Mouse (Mus musculus): Measurements from ENCODE around the gene Gm10974.

Gm10974 gene

DNA sequence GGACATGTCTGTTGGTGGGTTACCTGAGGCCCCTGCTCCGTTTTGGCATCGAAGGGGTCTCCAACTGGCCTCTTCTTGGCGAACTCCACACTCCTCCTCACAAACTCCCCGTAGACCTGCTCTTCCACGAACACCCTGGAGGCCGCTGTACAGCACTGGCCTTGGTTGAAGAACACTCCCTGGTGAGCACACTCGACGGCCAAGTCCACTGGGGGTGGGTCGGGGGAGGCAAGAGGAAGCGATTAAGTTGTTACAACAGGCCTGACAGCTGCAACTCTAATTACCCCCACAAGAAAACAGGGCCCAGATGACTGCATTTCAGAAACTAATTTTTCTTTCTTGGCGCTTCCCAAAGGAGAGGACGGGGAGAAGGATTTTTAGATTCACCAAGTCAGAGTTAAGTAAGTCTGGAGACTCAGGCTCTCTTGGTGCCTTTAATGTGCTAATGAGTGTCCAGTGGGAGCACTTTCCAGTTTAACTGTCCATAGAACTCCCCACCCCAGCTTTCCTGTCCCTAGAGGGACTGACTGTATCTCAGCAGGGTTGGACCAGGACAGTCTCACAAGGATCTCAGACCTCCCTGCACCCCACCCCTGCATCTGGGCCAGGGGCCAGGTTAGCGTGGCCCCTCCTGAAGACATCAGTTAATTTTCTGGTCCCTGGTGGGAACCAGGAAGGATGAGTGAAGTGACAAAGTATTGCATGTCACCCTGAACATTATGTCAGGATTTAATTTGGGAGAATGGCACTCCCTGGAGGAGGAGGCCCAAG, 40.4 kb downstream of the Gm10974 start:
- DNase-seq (ENCODE audit: low spot score in 2 of 2): no peak

- no peak for DNase-seq (ENCODE audit: low spot score in 2 of 2)
Observed at GRCm38 (mm10) chr7:66406971-66407370, 41.3 kb downstream of the Gm10974 start.

- no peak for DNase-seq (ENCODE audit: low spot score in 2 of 2)
Observed at GRCm38 (mm10) chr7:66409433-66409832, 43.7 kb downstream of the Gm10974 start.

DNA sequence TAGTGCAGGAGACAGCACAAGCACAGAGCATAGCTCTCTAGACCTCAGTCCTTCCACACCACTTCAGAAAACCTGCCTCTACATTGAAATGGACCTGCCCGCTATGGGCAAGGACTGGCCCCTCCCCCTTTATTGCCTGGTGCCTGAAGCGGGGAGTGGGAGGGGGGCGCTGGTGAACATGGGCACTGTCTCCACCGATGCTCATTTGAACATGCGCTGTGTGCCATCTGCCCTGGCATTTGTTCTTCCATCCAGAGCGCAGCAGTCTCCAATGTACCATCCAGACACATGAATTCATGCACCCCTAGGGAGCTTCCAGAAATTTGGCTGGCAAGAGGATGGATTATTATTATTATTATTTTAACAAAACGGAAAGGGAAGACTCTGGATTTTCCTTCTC, 47.4 kb downstream of the Gm10974 start:
- DNase-seq (ENCODE audit: low spot score in 2 of 2): no peak

DNA sequence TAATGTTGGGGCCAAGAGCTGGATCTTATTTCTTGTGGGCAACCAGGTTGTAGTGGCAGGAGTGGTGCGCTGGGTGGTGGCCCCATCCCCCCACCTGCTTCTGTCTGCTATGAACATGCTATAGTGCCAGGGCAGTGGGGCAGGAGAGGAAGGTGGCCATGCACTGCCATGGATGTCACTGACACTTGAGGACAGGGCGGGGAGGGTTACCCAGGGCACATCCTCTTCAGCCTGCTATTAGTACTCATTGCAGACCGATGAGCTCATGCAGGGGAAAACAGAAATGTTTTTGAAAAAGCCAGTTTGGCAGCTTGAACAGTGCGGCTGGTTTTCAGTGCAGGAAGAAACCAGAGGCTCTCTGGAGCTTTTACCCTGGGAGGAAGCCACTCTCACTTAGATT, 51.1 kb downstream of the Gm10974 start:
- no peak for DNase-seq (ENCODE audit: low spot score in 2 of 2)

DNA sequence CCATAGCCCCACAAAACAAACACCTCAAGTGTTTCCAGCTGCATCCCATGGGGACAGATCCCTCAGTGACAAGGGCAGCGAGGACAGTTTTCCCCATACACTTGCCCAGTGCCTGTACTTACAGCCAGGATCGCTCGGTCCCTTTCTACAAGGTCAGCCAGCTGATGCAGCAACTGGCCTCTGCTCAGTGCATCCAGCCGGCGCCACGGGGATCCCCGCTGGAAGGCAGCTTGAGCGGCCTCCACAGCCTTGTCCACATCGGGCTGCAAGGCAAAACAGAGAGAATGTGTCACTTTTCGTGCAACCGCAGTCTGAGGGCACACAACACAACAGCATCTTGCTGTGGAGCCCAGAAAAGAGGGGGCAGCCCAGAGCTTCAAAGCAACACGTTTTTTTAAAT, 53.3 kb downstream of the Gm10974 start:
- DNase-seq (ENCODE audit: low spot score in 2 of 2): no peak

GRCm38 (mm10) chr7:66421903-66422302, 56.2 kb downstream of the Gm10974 start:
- DNase-seq (ENCODE audit: low spot score in 2 of 2): no peak

GRCm38 (mm10) chr7:66427053-66427436, 61.3 kb downstream of the Gm10974 start:
- no peak for DNase-seq (ENCODE audit: low spot score in 2 of 2)

DNA sequence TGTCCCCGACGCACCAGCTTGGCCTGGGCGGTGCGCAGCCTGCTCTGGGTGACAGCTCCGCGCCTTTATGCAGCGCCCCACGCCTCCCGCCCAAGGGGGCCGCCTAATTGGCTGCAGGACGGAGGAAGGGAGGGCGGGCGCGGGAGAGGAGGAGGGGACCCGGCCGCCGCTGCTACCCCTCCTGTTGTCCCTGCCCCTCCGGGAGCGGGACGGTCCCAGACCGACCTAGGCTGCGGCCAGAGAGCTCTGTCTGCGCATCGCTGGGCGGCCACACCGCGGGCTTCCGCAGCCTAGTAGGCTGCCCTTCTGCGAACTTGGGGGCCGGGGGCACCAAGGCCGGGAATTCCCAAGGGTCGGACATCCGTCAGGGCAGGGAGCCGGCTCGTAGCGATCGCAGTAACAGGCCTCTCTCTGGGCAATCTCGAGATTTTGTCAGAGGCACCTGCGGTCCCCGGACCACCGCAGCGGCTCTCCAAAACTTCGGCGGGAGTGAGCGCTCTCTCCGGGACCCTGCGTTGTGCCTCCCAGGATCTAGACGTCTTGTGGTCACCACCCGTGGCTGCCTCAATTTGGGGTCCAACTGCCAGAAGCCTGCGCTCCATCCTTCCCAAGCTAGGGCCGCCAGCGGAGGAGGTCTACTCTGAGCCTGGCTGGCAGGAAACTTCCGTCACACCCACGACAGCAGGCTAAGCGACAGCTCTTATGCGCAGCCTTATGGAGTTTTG, 61.9 kb downstream of the Gm10974 start, which contains the start of gene Aldh1a3:
Gene Aldh1a3 (minus strand): TSS at position 81 of the 725 bp plus-strand sequence.
- no peak for DNase-seq (ENCODE audit: low spot score in 2 of 2)

GRCm38 (mm10) chr7:66434453-66434935, 68.8 kb downstream of the Gm10974 start:
- peak in 1 of 2 experiments; percentile 27 for DNase-seq (ENCODE audit: low spot score in 2 of 2)
